Mouse (Mus musculus) cerebellum, adult 2 months (tissue): Measurements from ENCODE around the gene Cd79a. TPM values are rescaled to one million over a fixed set of nuclear protein-coding genes. Genes with fewer than 3 reads are reported as not detected.

Experiments
- DNase-seq, 2 experiments: peaks; one replicate each; pipeline ENCODE4 v3.0.0; 2021
- H3K27ac ChIP-seq: fragments of 200-500 bp; 2 replicates; pipeline ENCODE4 v1.5.1; 2012; ENCODE audit warnings: low read length, control low read depth, inconsistent platforms; ENCODE audit not compliant: insufficient read depth
- H3K27me3 ChIP-seq: fragments of 200-500 bp; 2 replicates; pipeline ENCODE4 v1.6.1; 2012; ENCODE audit warnings: inconsistent platforms, mild to moderate bottlenecking, low read length, moderate library complexity; ENCODE audit not compliant: control insufficient read depth, insufficient read depth
- H3K4me1 ChIP-seq: fragments of 200-500 bp; 2 replicates; pipeline ENCODE4 v1.6.1; 2011; ENCODE audit warnings: low read length; ENCODE audit not compliant: control insufficient read depth, insufficient read depth
- H3K4me3 ChIP-seq: fragments of 200-500 bp; replicated peaks from 2 replicates; pipeline ENCODE3; 2011; ENCODE audit warnings: mild to moderate bottlenecking, low read depth, low read length, control low read depth; ENCODE audit not compliant: insufficient read depth
- CTCF ChIP-seq: fragments of 200-500 bp; IDR thresholded peaks from 2 replicates; pipeline ENCODE4 v1.5.1; 2011; ENCODE audit warnings: low read depth, mild to moderate bottlenecking, control low read depth, low read length, moderate library complexity, borderline replicate concordance; ENCODE audit not compliant: insufficient read depth
- POLR2A ChIP-seq: fragments of 200-500 bp; IDR thresholded peaks from 2 replicates; pipeline ENCODE4 v1.6.1; 2011; ENCODE audit warnings: low read length, control low read depth, borderline replicate concordance; ENCODE audit not compliant: insufficient read depth
- WGBS: fragments of 180-500 bp; shearing (Covaris S2); methylation state at CpG from one replicate; pipeline ENCODE4 v1.1.7; 2018; 5-methylcytosine and 5-hydroxymethylcytosine counted together
- polyA plus RNA-seq: library from polyadenylated mRNA; depleted of rRNA; stranded (reverse); fragments of >200 nt; gene quantifications from 2 replicates; pipeline ENCODE4 v1.2.3, GENCODE M21; 2012

The Cd79a gene
- polyA plus RNA-seq, 1 experiment = 0.85 TPM

GRCm38 (mm10) chr7:24902264-24902629 is 5.1 kb downstream of the Cd79a start:
- Histone ChIP-seq H3K4me1 (peaks cover 3% of the 10 kb centered on the region; the same call in 1 of the 2 replicates), H3K4me3 (peak overlapping the region; percentile 77), H3K27me3 (no peaks in the 10 kb centered on the region), H3K27ac (peak overlapping the region; percentile 57)
- TF ChIP-seq CTCF = no peak
- TF ChIP-seq POLR2A = no peak
- DNase-seq = no peak
- 61% methylated on average over 2 of the region's 2 CpGs for WGBS

- TF ChIP-seq POLR2A (no peak), CTCF (no peak)
- Histone ChIP-seq H3K4me1 (peaks cover 3% of the 10 kb centered on the region; the same call in 1 of the 2 replicates), H3K27me3 (no peaks in the 10 kb centered on the region), H3K4me3 (peak within 1 kb of the TSS; percentile 77), H3K27ac (peak within 1 kb of the TSS; percentile 68)
- DNase-seq = peak; percentile 62 to 68
- 6% methylated on average over 65 of the region's 68 CpGs for WGBS
These were observed 5.7 kb downstream of the Cd79a start, which contains the start of gene Arhgef1 for GRCm38 (mm10) chr7:24902630-24903443. Gene Arhgef1, plus strand, starts transcription at chr7:24902912.

- TF ChIP-seq CTCF (no peak), POLR2A (no peak)
- 36% methylated on average over 10 of the region's 10 CpGs for WGBS
- H3K4me1 ChIP-seq = peaks cover 3% of the 10 kb centered on the region; the same call in 1 of the 2 replicates
- H3K27me3 ChIP-seq = no peaks in the 10 kb centered on the region
- peak overlapping the region; percentile 68; the same call in 1 of the 2 replicates for H3K27ac ChIP-seq
- H3K4me3 ChIP-seq = peak overlapping the region; percentile 77
- no peak for DNase-seq
These were observed 6.3 kb downstream of the Cd79a start for GRCm38 (mm10) chr7:24903444-24903825.

GRCm38 (mm10) chr7:24904070-24904483 is 6.9 kb downstream of the Cd79a start:
- peaks cover 3% of the 10 kb centered on the region; the same call in 1 of the 2 replicates for H3K4me1 ChIP-seq
- no peaks in the 10 kb centered on the region for H3K27me3 ChIP-seq
- under 1% methylated on average over 26 of the region's 30 CpGs for WGBS
- peak overlapping the region; percentile 86 for H3K4me3 ChIP-seq
- peak; percentile 96 to 99 for DNase-seq
- TF ChIP-seq CTCF (no peak), POLR2A (0 out of 2 replicates have a peak, but pooled peaks have one; percentile 52)
- H3K27ac ChIP-seq = peak overlapping the region; percentile 42; the same call in 1 of the 2 replicates

GRCm38 (mm10) chr7:24904936-24905335 is 7.8 kb downstream of the Cd79a start:
- peak; percentile 73 to 75 for DNase-seq
- Histone ChIP-seq H3K27ac (no peak overlapping the region), H3K4me1 (peaks cover 3% of the 10 kb centered on the region; the same call in 1 of the 2 replicates), H3K4me3 (peak overlapping the region; percentile 86), H3K27me3 (no peaks in the 10 kb centered on the region)
- TF ChIP-seq POLR2A = no peak
- TF ChIP-seq CTCF = peak; percentile 72
- 8% methylated on average over 3 of the region's 3 CpGs for WGBS

DNA sequence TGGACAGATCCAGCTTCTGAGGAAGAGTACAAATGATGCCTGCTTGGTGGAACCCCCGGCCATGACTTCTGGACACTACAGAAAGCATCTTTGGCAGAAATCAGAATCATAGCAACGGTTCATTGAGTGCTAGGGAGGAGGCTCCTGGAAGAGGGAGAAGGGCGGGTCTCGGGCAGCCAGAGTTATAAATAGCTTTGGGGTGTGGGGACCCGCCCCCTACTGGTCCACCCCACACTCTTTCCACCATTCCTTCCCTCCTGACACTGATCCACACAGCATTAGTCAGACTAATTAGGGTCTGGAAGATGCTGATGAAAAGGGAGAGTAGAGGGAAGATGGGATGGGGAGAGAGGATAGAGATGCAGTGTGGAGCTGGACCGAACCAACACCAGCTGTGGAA is 9.4 kb downstream of the Cd79a start:
- TF ChIP-seq CTCF = no peak
- no peak for TF ChIP-seq POLR2A
- Histone ChIP-seq H3K4me3 (no peak overlapping the region), H3K4me1 (peaks cover 3% of the 10 kb centered on the region; the same call in 1 of the 2 replicates), H3K27me3 (no peaks in the 10 kb centered on the region), H3K27ac (no peak overlapping the region)
- DNase-seq = no peak
- whole genome bisulfite sequencing = 36% methylated on average over 6 of the region's 6 CpGs

- no peak for TF ChIP-seq POLR2A
- TF ChIP-seq CTCF = no peak
- Histone ChIP-seq H3K27ac (no peak overlapping the region), H3K4me1 (peaks cover 3% of the 10 kb centered on the region; the same call in 1 of the 2 replicates), H3K27me3 (no peaks in the 10 kb centered on the region), H3K4me3 (no peak overlapping the region)
- 59% methylated on average over 13 of the region's 13 CpGs for WGBS
- no peak for DNase-seq
These were observed 10.1 kb downstream of the Cd79a start for GRCm38 (mm10) chr7:24907211-24907748.
